Mouse (Mus musculus) heart, embryonic 14.5 days (tissue): ENCODE measurements at regions not wholly inside any gene's neighbourhood (a gene's known extent, or its start where the extent isn't known, plus 50 kb on each side); places are given as distances from the start of the nearest gene placed in this dataset.

Experiments
- ATAC-seq: fragments of 200-750 bp; cut with Nextera tagmentation; 2 replicates; pipeline ENCODE4 v1.8.0; 2017; ENCODE audit warnings: low read depth, moderate TSS enrichment; ENCODE audit not compliant: insufficient number of reproducible peaks, insufficient read depth, low FRiP score
- H3K27ac ChIP-seq, 2 experiments: fragments of 200-500 bp in 1 of 2; fragments of 300-500 bp in 1 of 2; sonication (generic) in 1 of 2; replicated peaks in 1 of 2; 2 replicates each; pipeline ENCODE4 v1.5.1; 2012 to 2014; ENCODE audit warnings: low read depth in 2 of 2, low read length in 2 of 2, control low read depth in 1 of 2, mild to moderate bottlenecking in 1 of 2, mixed read lengths in 1 of 2; ENCODE audit not compliant: control insufficient read depth in 1 of 2, insufficient read depth in 1 of 2
- H3K27me3 ChIP-seq: fragments of 300-500 bp; sonication (generic); 2 replicates; pipeline ENCODE4 v1.6.1; 2014; ENCODE audit warnings: mild to moderate bottlenecking, low read length, control low read depth; ENCODE audit not compliant: control insufficient read depth, insufficient read depth
- H3K36me3 ChIP-seq: fragments of 300-500 bp; sonication (generic); 2 replicates; pipeline ENCODE4 v1.6.1; 2014; ENCODE audit warnings: mild to moderate bottlenecking, control low read depth, low read length, mixed read lengths; ENCODE audit not compliant: control insufficient read depth, insufficient read depth
- H3K4me1 ChIP-seq, 2 experiments: fragments of 200-500 bp in 1 of 2; fragments of 300-500 bp in 1 of 2; sonication (generic) in 1 of 2; 2 replicates each; pipeline ENCODE4 v1.6.1; 2012 to 2014; ENCODE audit warnings: low read length in 2 of 2, control low read depth in 1 of 2, mixed read lengths in 1 of 2; ENCODE audit not compliant: control insufficient read depth in 2 of 2, insufficient read depth in 2 of 2
- H3K4me2 ChIP-seq: fragments of 300-500 bp; sonication (generic); 2 replicates; pipeline ENCODE4 v1.6.1; 2014; ENCODE audit warnings: mild to moderate bottlenecking, low read length
- H3K4me3 ChIP-seq, 2 experiments: fragments of 200-500 bp in 1 of 2; fragments of 300-500 bp in 1 of 2; sonication (generic) in 1 of 2; 2 replicates each; pipeline ENCODE4 v1.5.1; 2012 to 2014; ENCODE audit warnings: low read length in 2 of 2, mild to moderate bottlenecking in 2 of 2, control low read depth in 1 of 2, low read depth in 1 of 2, moderate library complexity in 1 of 2; ENCODE audit not compliant: control insufficient read depth in 1 of 2, insufficient read depth in 1 of 2
- H3K9ac ChIP-seq: fragments of 300-500 bp; sonication (generic); 2 replicates; pipeline ENCODE4 v1.6.1; 2014; ENCODE audit warnings: mild to moderate bottlenecking, low read length
- H3K9me3 ChIP-seq: fragments of 300-500 bp; sonication (generic); 2 replicates; pipeline ENCODE4 v1.6.1; 2016; ENCODE audit warnings: low read length, control low read depth; ENCODE audit not compliant: control insufficient read depth
- WGBS: fragments of 180-500 bp; shearing (Covaris S2); extraction: QIAGEN DNeasy Blood & Tissue Kit; methylation state at CpG from one replicate; pipeline ENCODE4 v1.1.7; 2014; 5-methylcytosine and 5-hydroxymethylcytosine counted together

DNA sequence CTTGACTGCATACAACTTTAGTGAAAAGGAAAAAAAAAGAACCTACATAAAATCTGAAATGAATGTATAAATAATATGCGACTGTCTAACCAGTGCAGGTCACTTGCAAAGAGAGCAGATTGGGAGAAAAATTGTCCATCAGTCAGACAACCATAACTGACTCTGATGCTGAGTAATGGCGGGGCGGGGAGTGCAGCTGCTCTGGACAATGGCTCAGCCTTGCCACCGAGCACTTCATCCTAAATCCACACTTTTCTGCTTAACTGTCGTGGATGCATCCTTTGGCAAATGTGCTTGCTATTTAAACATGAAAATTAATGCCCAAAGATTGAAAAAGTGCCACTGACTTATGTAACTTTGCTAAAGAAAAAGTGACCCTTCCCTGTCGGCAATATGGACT, 90.0 kb upstream of the Irx5 start:
- Histone ChIP-seq H3K9me3 (peaks cover 5% of the 10 kb centered on the region), H3K36me3 (no peaks in the 10 kb centered on the region), H3K9ac (no peak overlapping the region), H3K27ac (no peak overlapping the region), H3K4me3 (no peak overlapping the region), H3K4me1 (peaks cover 0 to 2% of the 10 kb centered on the region in 2 experiments; a peak in 2 of 4 replicates), H3K27me3 (no peaks in the 10 kb centered on the region), H3K4me2 (no peak overlapping the region)
- 85% methylated on average over 6 of the region's 6 CpGs for whole genome bisulfite sequencing
- ATAC-seq, result no peak

DNA sequence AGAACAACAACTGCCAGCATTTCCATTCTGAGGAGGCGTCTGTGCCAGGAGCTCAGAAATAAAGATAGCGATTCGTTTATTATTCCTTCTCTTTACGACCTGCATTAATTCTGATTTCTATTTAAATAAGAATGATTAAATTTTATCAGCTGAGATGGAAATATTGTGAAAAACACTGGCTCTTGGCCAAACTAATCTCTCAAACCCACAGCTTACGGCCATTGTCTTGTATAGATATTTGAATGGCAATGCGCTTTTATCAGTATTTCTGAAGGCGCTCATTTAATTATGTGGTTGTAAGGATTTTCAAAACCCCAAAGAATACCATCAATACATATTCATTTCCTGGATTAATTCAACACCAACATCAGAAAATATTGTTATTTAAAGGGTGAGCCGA, 97.4 kb upstream of the Irx5 start:
- 86% methylated on average over 8 of the region's 8 CpGs for WGBS
- no peak for ATAC-seq
- Histone ChIP-seq H3K4me1 (no peaks in the 10 kb centered on the region), H3K4me2 (no peak overlapping the region), H3K9me3 (no peaks in the 10 kb centered on the region), H3K4me3 (no peak overlapping the region), H3K36me3 (no peaks in the 10 kb centered on the region), H3K9ac (no peak overlapping the region), H3K27ac (no peak overlapping the region), H3K27me3 (no peaks in the 10 kb centered on the region)

DNA sequence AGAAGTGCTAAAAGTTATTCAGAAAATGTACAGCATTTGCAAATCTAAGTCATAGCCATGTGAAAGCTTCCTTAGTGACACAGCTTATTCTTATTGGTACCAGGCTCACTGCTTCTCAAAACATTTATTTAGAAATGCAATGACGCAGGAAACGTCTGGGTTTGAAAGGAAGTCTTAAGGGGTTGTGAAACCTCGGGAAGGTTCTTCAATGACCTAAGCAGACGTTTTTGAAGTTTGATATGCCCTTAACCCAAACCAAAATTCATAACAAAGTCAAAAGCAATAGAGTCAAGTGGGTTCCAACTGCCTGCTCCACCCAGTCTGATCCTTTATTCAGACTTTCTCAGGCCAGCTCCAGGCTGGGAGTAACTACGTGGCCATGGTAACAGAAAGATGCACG, 99.2 kb upstream of the Irx5 start:
- no peak overlapping the region for H3K4me3 ChIP-seq
- no peaks in the 10 kb centered on the region for H3K36me3 ChIP-seq
- H3K27me3 ChIP-seq, result no peaks in the 10 kb centered on the region
- H3K4me1 ChIP-seq, result peaks cover 2 to 5% of the 10 kb centered on the region in 2 experiments; a peak in 3 of 4 replicates
- H3K9me3 ChIP-seq, result no peaks in the 10 kb centered on the region
- no peak for ATAC-seq
- H3K27ac ChIP-seq, result no peak overlapping the region
- no peak overlapping the region for H3K9ac ChIP-seq
- WGBS, result 72% methylated on average over 6 of the region's 6 CpGs
- H3K4me2 ChIP-seq, result no peak overlapping the region

DNA sequence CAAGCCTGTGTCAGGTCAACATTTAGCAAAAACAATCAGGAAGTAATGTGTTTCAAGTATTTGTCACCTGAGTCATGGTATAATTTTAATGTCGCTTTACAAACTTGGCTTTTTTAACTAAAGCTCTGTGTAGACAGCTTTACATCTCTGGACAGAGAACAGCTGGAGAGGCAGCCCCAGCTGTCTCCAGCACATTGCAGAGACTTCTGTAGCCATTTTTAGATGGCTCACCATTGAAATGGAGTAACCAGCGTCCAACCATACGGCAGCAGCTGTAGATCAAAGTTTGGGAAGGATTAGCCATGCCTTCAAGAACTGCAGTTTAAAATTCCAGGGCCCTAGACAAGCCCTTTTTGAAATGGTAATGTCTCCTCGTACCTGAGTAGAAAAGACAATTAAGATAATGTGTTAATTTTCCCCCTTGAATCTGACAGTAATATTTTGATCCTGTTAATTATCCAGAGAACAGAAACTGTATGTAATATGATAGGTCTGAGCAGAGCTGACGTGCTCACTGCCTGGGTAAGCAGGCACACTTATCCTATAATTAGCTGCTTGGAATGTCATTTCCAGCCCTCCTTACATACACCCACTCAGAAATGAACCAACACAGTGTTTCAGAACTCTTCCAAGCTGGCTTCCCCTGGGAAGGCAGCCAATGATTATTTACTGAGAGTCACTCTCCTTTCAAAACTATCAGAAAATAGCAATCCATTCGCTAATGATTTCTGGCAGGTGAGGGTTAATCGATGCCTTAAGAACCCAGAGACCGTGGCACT, 104.6 kb upstream of the Irx5 start:
- Histone ChIP-seq H3K9me3 (no peaks in the 10 kb centered on the region), H3K36me3 (no peaks in the 10 kb centered on the region), H3K27me3 (no peaks in the 10 kb centered on the region), H3K4me2 (peak overlapping the region; percentile 31; the same call in 1 of the 2 replicates), H3K4me1 (peaks cover 8 to 16% of the 10 kb centered on the region in 2 experiments), H3K4me3 (no peak overlapping the region), H3K27ac (peak overlapping the region; percentile 83 to 85), H3K9ac (no peak overlapping the region)
- WGBS, result 39% methylated on average over 8 of the region's 8 CpGs
- 0 out of 2 replicates have a peak, but pooled peaks have one; percentile 71 for ATAC-seq

DNA sequence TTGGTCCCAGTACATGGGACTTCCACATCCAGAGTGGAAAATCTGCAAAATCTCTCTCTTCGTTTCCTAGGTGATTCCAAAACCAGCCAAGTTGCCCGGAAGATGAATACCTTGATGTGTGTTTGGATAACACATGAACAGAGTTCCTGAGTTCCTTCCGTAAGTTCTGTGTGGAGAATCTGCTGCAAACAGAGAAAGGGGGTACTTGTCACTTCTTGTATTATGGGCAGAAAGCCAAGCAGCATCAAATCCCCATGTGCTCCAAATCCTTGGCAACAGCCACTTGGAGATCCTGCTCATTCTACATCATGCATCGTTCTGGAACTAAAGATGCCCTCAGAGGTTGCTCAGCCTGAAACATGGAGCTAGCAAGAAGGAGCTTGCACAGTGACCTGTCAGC, 111.1 kb upstream of the Irx5 start:
- Histone ChIP-seq H3K4me1 (no peaks in the 10 kb centered on the region), H3K9me3 (no peaks in the 10 kb centered on the region), H3K4me2 (no peak overlapping the region), H3K27me3 (no peaks in the 10 kb centered on the region), H3K27ac (no peak overlapping the region), H3K4me3 (no peak overlapping the region), H3K36me3 (no peaks in the 10 kb centered on the region), H3K9ac (no peak overlapping the region)
- no peak for ATAC-seq
- 67% methylated on average over 4 of the region's 4 CpGs for WGBS

DNA sequence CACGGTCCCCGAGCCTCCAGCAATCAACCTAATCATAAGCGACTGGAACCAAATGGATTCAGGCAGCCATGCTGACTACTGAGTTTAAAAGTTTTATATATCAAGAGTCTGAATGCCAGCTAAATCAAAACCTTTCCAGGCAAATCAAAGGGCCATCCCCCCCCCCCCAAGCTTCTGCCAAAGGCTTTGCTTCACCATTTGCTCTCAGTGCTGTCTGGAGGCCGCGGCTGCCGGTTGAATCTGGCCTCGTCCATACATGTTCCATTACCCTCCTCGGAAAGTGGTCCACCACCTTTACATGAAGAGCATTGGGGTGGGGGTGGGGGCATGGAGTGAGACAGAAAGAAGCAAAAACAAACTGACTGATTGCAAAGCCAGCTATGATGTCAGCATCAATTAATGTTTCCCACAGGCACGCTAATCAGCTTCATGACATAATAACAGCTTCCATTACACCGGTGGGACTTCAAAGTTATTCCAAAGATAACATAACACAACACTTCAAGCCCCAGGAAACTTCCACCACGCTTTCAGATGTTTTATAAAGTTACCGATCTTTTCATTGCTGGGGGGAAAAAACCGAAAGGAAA, 116.6 kb upstream of the Irx5 start:
- 61% methylated on average over 13 of the region's 13 CpGs for WGBS
- H3K4me2 ChIP-seq, result no peak overlapping the region
- H3K9me3 ChIP-seq, result no peaks in the 10 kb centered on the region
- no peak overlapping the region for H3K27ac ChIP-seq
- H3K36me3 ChIP-seq, result no peaks in the 10 kb centered on the region
- peaks cover 3% of the 10 kb centered on the region; the same call in 1 of the 2 replicates for H3K27me3 ChIP-seq
- no peaks in the 10 kb centered on the region for H3K4me1 ChIP-seq
- no peak overlapping the region for H3K4me3 ChIP-seq
- no peak overlapping the region for H3K9ac ChIP-seq
- ATAC-seq, result no peak

DNA sequence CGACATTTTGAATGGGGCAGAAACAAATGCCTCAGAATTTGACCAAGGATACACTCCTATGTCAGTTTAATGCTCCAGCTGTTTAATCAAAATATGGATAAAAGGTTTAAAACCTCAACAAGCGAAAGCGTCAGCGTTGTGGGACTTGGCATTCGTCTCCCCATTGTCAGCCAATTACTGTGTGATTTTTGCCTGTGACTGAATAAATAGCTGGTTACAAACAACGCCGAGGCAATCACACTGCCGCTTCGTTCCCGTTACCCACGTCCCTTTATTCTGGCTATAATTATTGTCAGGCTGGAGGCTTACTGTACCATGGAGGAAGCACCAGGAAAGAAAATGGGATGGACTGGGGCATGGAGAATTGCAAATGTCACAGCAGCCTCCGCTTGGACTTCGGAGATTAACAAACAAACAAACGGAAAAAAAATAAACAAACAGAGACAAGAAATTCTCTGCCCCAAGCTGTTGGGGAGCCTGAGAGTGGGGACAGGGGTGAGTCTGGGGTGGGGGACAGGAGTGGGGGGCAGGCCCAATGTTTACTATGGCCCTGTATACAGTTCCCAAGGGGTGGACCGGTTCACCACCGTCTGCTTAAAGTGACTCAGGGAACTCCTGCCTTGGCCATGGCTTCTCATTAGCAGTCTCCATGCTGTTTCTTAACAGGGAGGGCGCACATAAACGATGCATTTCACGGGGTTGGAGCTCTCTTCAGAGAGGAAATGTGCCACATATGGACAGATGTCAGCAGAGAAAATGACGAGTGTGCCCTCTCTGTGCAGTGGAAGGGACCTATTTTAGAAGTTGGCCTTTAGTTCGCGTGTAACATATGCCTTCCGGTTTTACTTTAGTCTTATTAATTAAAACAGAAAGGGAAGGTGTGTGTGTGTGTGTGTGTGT, 125.8 kb upstream of the Irx5 start:
- Histone ChIP-seq H3K27me3 (no peaks in the 10 kb centered on the region), H3K27ac (no peak overlapping the region), H3K4me1 (no peaks in the 10 kb centered on the region), H3K9me3 (no peaks in the 10 kb centered on the region), H3K4me3 (no peak overlapping the region), H3K4me2 (no peak overlapping the region), H3K36me3 (no peaks in the 10 kb centered on the region), H3K9ac (no peak overlapping the region)
- WGBS, result 70% methylated on average over 23 of the region's 23 CpGs
- ATAC-seq, result no peak
